In the genomic region with DNA sequence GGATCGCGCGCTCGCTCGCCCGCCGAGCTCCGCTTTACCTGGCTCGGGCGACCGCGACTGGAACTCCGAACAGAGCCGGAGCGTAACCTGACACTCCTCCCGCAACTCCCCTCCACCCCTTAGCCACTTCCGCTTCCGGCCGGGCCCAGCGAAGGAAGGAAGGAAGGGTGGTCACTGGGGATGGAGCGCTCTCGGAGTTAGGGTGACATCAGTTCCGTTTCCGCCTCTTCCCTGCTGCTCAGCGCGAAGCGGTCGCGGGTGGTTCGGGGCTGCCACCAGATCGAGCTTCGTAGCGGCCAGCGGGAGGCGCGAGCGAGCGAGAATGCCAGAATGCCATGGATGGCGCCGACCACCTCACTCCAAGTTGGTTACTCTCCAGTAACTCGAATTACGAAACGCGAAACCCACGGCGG, we compare ENCODE assay signal across 8 mouse cellular contexts. TPM values are rescaled to one million over a fixed set of nuclear protein-coding genes. Genes with fewer than 3 reads are reported as not detected.
DNase-seq lines count a peak whose midpoint lies in the region; ATAC-seq and TF ChIP-seq lines count a peak whose summit lies in the region.

A gene (minus strand): TSS at position 182 of the 413 bp plus-strand sequence.

- TF ChIP-seq POLR2A in cortical plate, adult 2 months (IDR thresholded peaks at IDR 0.05; ENCODE audit: extremely low read depth, insufficient read depth, low read length) = peak; percentile 80

- no peaks in the 10 kb centered on the region for H3K4me1 ChIP-seq in cortical plate, adult 2 months (ENCODE audit: control insufficient read depth, insufficient read depth, low read length)

- peak; percentile 86 for ATAC-seq in activated CD4-positive, CD25-positive, alpha-beta regulatory T cell, adult 4 months
- ATAC-seq in megakaryocyte progenitor cell, adult 5-6 weeks (replicated peaks; ENCODE audit: poor library complexity) = peak; percentile 66

- no peak within 1 kb of the TSS for H3K27ac ChIP-seq in cortical plate, adult 2 months (ENCODE audit: insufficient read depth, low read length)

- TF ChIP-seq CTCF in cortical plate, adult 2 months (IDR thresholded peaks at IDR 0.05; ENCODE audit: extremely low read depth, insufficient read depth, low read length) = peak; percentile 22; the same call in 1 of the 2 replicates

- peak; percentile 87 for DNase-seq in gastrocnemius, postnatal 10 days
- peak; percentile 96 for DNase-seq in induced T-regulatory cell, adult 2 months (ENCODE audit: low read depth)
- peak; percentile 79 to 92 for DNase-seq in left cerebral cortex, adult 9 months (ENCODE audit: low spot score in 2 of 2)
- DNase-seq in right cerebral cortex, postnatal 14 days = peak; percentile 92
- DNase-seq in urinary bladder, postnatal 36 days (ENCODE audit: low spot score in 2 of 2) = peak; percentile 92 to 93

- H3K4me3 ChIP-seq in cortical plate, adult 2 months (ENCODE audit: insufficient read depth, low read length) = peak within 1 kb of the TSS; percentile 31

RNA-seq across cellular contexts. Expression of the gene that starts here (rescaled TPM):
- polyA plus RNA-seq in activated CD4-positive, CD25-positive, alpha-beta regulatory T cell, adult 4 months (2017; shearing (Covaris generic)) = 10 to 100 TPM; 36.1 to 43.3 TPM
- 32.7 and 39.9 TPM in 2 replicates for polyA plus RNA-seq in cortical plate, adult 2 months (2012; rRNA removed)
- total RNA-seq in gastrocnemius, postnatal 10 days (2021) = 10 to 100 TPM; 17.7 to 23.6 TPM
- total RNA-seq in megakaryocyte progenitor cell, adult 5-6 weeks (2015) = 34.9 and 38.1 TPM in 2 replicates
- total RNA-seq in megakaryocyte progenitor cell, adult 5-6 weeks (2017) = 25.1 and 25.9 TPM in 2 replicates
